Mouse (Mus musculus) embryonic facial prominence, embryonic 10.5 days (tissue): ENCODE data around the gene Apex1. TPM values are rescaled to one million over a fixed set of nuclear protein-coding genes. Genes with fewer than 3 reads are reported as not detected.

ENCODE experiments used
- DNase-seq: peaks from one replicate; pipeline ENCODE4 v3.0.0-alpha.2; 2017; ENCODE audit warnings: low spot score
- H3K27ac ChIP-seq: fragments of 300-500 bp; sonication (generic); replicated peaks from 2 replicates; pipeline ENCODE4 v1.5.1; 2016; ENCODE audit warnings: mild to moderate bottlenecking
- H3K27me3 ChIP-seq: fragments of 300-500 bp; sonication (generic); replicated peaks from 2 replicates; pipeline ENCODE4 v1.6.1; 2016; ENCODE audit warnings: low read depth, mild to moderate bottlenecking; ENCODE audit not compliant: poor library complexity, severe bottlenecking
- H3K36me3 ChIP-seq: fragments of 300-500 bp; sonication (generic); replicated peaks from 2 replicates; pipeline ENCODE4 v1.6.1; 2016; ENCODE audit warnings: mild to moderate bottlenecking, moderate library complexity
- H3K4me1 ChIP-seq: fragments of 300-500 bp; sonication (generic); 2 replicates; pipeline ENCODE4 v1.6.1; 2016
- H3K4me3 ChIP-seq: fragments of 300-500 bp; sonication (generic); 2 replicates; pipeline ENCODE4 v1.5.1; 2016; ENCODE audit warnings: mild to moderate bottlenecking, moderate library complexity
- H3K9me3 ChIP-seq: fragments of 300-500 bp; sonication (generic); 2 replicates; pipeline ENCODE4 v1.6.1; 2016; ENCODE audit warnings: mild to moderate bottlenecking
- WGBS: fragments of 180-500 bp; shearing (Covaris S2); methylation state at CpG from one replicate; pipeline ENCODE4 v1.1.7; 2016; 5-methylcytosine and 5-hydroxymethylcytosine counted together
- polyA plus RNA-seq: library from polyadenylated mRNA; unstranded; fragments of >200 nt; fragmentation: Nextera tagmentation; extraction: Ambion mirVana; gene quantifications from 2 replicates; pipeline ENCODE4 v1.2.1, GENCODE M21; 2016

The Apex1 gene
- polyA plus RNA-seq, result 548 and 554 TPM in 2 replicates

DNA sequence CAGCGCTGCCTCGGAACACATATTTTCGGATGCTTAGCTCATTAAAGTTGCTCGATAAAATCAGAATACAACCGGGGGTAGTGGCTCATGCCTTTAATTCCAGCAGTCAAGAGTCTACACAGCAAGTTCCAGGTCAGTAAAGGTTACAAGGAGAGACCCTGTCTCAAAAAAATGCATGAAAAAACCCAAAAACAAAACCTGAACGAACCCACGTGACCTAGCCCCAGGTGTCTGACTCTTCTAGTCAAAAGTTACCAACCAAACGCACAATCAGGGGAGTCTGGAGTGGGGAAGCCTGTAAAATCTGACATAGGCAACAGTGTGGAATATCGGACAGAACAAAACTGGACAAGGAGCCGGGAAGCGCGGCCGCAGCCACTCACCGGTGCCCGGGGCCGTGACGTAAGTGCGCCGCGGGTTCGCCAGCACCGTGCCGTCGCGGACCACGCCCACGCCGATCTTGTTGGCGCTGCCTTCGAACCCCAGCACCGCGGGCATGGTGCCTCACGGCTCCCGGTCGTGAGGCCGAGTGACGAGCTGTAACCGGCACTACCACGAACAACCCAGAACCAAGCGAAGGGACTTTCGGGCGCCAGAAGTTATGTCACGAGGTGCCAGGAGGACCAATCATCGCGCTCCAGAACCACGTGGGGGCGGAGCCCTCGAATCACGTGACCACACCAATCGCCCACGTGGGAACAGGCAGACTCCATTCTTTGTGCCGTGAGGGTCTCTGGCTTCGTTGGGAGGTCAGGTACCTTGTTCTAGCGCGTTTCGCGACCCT is at the start of gene Apex1, which contains the start of gene Osgep:
Gene Apex1, plus strand, starts transcription at position 688 of the 784 bp plus-strand sequence.
Gene Osgep, minus strand, starts transcription at position 613 of the 784 bp plus-strand sequence.
- H3K4me1 ChIP-seq, result peaks cover 27% of the 10 kb centered on the region
- H3K27ac ChIP-seq, result peak within 1 kb of the TSS; percentile 96
- peak within 1 kb of the TSS; percentile 90 for H3K4me3 ChIP-seq
- WGBS, result under 1% methylated on average over 57 of the region's 57 CpGs
- peak; percentile 97 for DNase-seq
- no peaks in the 10 kb centered on the region for H3K9me3 ChIP-seq
- H3K27me3 ChIP-seq, result no peaks in the 10 kb centered on the region
- H3K36me3 ChIP-seq, result peaks cover 50% of the 10 kb centered on the region

DNA sequence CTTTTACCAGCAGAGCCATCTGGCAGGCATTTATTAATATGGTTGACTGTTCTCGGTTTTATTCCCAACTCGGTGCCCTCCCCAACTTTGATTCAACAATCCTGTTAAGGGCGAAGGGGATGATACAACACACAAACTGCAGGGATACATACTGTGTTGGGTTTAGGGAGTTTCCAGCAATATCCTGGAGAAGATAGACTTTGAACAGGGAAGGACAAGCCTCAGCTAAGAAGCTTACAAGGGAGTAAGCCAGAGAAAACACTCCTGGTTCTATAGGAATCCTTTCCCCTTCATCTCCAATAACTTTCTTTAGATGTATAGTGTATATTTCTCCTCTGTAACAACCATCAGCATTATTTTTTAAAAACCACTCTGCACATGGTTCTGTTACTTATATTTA is 49.6 kb upstream of the Apex1 start:
- Histone ChIP-seq H3K4me3 (no peak overlapping the region), H3K4me1 (peaks cover 8% of the 10 kb centered on the region), H3K36me3 (no peaks in the 10 kb centered on the region), H3K27ac (no peak overlapping the region), H3K9me3 (no peaks in the 10 kb centered on the region), H3K27me3 (no peaks in the 10 kb centered on the region)
- 91% methylated on average over 3 of the region's 3 CpGs for WGBS
- no peak for DNase-seq

DNA sequence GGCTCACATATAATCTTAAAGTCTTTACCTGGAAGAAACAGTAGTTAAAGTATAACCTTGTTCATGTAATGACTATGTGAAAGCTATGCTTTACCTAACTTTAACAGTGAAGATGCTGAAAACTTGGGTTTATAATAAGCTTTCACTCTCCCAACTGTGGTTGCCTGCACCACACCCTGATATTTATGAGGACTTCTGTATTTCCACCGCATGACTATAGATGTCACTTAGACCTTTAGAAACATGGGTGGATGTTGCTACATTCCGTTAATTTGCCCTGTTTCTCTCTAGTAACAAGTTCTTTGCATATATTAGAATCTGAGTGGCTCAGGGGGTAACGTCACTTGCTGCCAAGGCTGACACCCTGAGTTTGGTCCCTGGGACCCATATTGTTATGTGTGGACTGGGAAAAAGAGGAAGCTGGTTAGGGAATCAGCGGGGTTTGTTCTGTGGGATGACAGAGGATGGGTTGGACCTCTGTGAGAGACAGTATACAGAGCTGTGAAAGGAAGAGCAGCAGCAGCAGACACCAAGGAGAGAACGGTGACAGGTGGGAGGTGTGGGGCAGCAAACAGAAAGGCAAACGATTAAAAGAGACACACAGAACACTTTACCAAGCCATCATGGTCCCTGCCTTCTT is 49.1 kb upstream of the Apex1 start:
- peaks cover 2% of the 10 kb centered on the region for H3K4me1 ChIP-seq
- no peak overlapping the region for H3K27ac ChIP-seq
- no peaks in the 10 kb centered on the region for H3K27me3 ChIP-seq
- no peak overlapping the region for H3K4me3 ChIP-seq
- no peaks in the 10 kb centered on the region for H3K36me3 ChIP-seq
- WGBS, result 83% methylated on average over 6 of the region's 6 CpGs
- no peaks in the 10 kb centered on the region for H3K9me3 ChIP-seq
- no peak for DNase-seq

DNA sequence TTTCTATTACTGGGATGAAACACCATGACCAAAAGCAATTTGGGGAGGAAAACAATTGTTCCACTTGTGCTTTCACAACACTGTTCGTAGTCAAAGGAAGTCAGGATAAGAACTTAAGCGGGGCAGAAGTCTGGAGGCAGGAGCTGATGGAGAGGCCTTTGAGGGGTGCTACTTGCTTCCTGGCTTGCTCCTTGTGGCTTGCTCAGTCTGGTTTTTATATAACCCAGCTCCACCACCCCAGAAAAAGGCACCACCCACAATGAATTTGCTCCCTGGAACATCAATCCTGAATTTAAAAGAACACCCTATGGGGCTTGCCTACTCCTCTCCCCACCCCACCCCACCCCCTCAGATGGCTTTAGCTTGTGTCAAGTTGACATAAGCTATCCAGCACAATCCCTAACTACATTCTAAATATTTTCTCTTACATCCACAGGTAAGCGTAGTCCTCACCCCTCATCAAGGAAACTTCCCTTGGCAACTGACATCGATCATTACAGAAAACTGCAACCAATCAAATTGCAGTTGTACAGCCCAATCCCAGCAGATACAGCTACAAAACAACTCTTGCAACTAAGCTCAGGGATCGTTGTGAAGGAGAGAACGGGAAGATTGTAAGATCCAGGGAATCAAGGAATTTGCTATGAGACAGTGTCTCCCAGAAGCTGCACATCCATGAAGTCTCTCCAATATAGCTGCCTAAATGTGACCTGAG is 48.4 kb upstream of the Apex1 start:
- Histone ChIP-seq H3K4me1 (no peaks in the 10 kb centered on the region), H3K36me3 (no peaks in the 10 kb centered on the region), H3K27ac (no peak overlapping the region), H3K9me3 (no peaks in the 10 kb centered on the region), H3K27me3 (no peaks in the 10 kb centered on the region), H3K4me3 (no peak overlapping the region)
- 89% methylated on average over 6 of the region's 6 CpGs for WGBS
- DNase-seq, result no peak

DNA sequence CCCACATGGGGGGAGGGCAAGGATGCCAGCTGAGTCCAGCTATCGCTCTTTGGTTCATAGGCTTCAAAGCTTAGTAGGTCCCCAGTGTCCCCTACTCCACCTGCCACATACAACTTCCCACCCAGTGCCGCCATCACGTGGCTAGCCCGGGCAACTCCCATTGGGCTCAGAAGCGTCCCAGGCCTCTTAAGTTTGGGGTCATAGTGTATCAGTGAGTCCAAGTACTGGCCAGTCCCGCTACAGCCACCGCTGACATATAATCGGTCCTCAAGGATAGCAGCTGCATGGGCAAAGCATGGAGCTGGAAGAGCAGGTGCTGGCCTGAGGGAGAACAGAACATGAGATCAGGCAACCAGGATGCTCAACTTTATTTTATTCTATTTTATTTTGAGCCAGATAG is 33.1 kb upstream of the Apex1 start:
- no peak overlapping the region for H3K4me3 ChIP-seq
- H3K4me1 ChIP-seq, result peaks cover 6% of the 10 kb centered on the region
- peaks cover 15% of the 10 kb centered on the region for H3K27me3 ChIP-seq
- H3K9me3 ChIP-seq, result no peaks in the 10 kb centered on the region
- no peaks in the 10 kb centered on the region for H3K36me3 ChIP-seq
- H3K27ac ChIP-seq, result no peak overlapping the region
- no peak for DNase-seq
- 94% methylated on average over 8 of the region's 8 CpGs for WGBS

DNA sequence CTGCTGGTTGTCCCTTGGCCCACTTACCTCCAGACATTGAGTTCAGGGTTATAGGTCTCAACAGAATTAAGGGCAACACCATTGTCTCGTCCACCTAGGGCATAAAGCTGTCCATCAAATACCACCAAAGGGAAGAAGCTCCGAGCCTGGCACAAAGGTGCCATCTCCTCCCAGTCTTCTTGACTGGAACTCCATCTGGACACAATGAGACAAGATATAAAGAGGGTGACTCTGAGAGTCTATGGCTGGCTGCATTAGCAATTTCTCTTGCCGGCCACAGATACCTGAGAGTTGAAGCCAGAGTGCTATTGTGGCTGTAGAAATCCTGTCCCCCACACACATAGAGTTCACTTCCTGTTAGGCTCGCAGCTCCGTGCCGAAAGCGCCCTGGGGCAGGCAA is 32.7 kb upstream of the Apex1 start:
- Histone ChIP-seq H3K9me3 (no peaks in the 10 kb centered on the region), H3K4me1 (peaks cover 11% of the 10 kb centered on the region), H3K27me3 (peaks cover 20% of the 10 kb centered on the region), H3K36me3 (no peaks in the 10 kb centered on the region), H3K4me3 (no peak overlapping the region), H3K27ac (no peak overlapping the region)
- WGBS, result 87% methylated on average over 7 of the region's 7 CpGs
- DNase-seq, result no peak

DNA sequence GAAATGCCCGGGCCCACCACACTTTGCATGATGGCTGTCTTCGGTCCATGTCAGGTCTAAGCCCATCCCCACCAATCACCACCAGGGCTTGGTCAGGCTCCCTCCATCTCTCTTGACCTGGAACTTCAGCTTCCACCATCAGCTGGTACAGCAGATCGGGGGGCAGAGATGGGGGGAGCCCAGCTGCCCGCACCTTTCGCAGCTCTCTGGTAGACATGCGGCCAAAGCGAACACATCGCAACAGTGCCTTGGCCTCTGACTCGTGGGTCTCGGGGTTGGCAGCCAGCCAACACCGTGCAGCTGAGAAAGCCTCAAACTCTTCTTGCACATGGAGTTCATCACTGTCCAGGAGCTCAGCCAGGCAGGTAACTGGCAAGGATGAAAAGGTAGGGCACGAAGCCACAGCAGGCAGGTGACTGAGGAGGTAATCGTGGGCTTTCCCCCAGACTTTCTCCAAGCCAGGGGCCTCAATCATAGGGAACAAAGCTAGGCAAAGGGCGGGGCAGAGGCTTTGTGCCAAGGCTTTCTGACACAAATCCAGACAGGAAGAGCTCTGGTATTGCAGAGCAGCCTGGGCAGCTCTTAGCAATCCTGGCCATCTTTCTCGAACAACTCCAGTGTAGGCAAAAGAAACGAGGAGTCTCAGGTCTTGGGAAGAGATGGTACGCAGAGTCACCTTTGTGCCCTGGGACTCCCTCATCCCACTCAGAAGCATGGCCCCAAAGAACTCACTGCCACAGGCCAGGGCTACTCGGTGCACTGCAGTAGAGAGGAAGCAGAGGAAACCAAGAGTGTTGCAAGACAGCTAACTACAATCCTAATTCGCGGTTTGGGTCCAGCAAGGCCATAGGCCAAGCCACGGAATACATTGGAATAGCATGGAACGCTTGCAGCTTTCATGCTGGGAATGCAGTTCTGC is 32.0 kb upstream of the Apex1 start:
- peaks cover 27% of the 10 kb centered on the region for H3K27me3 ChIP-seq
- 90% methylated on average over 22 of the region's 22 CpGs for WGBS
- H3K36me3 ChIP-seq, result no peaks in the 10 kb centered on the region
- no peak for DNase-seq
- H3K9me3 ChIP-seq, result no peaks in the 10 kb centered on the region
- no peak overlapping the region for H3K27ac ChIP-seq
- H3K4me3 ChIP-seq, result no peak overlapping the region
- H3K4me1 ChIP-seq, result peaks cover 15% of the 10 kb centered on the region

DNA sequence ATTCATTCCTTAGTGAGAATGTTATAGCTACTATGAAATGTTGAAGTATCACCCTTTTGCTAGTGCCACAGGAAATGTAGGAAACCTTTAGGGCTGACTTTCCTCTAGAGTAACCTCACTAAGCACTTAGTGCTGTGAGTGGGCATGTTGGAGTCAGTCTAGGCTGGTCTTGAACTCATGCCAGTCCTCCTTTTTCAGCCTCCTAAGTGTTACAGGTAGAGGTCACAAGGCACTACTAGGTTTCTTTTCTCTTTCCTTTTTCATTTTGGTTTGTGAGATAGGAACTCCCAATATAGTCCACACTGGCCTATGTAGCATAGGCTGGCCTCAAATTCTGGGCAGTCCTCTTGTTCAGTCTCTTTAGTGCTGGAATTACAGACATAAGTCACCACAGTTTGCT is 29.4 kb upstream of the Apex1 start:
- H3K27me3 ChIP-seq, result peaks cover 29% of the 10 kb centered on the region
- no peaks in the 10 kb centered on the region for H3K9me3 ChIP-seq
- DNase-seq, result no peak
- no peak overlapping the region for H3K4me3 ChIP-seq
- H3K36me3 ChIP-seq, result no peaks in the 10 kb centered on the region
- H3K4me1 ChIP-seq, result peaks cover 15% of the 10 kb centered on the region
- H3K27ac ChIP-seq, result no peak overlapping the region

DNA sequence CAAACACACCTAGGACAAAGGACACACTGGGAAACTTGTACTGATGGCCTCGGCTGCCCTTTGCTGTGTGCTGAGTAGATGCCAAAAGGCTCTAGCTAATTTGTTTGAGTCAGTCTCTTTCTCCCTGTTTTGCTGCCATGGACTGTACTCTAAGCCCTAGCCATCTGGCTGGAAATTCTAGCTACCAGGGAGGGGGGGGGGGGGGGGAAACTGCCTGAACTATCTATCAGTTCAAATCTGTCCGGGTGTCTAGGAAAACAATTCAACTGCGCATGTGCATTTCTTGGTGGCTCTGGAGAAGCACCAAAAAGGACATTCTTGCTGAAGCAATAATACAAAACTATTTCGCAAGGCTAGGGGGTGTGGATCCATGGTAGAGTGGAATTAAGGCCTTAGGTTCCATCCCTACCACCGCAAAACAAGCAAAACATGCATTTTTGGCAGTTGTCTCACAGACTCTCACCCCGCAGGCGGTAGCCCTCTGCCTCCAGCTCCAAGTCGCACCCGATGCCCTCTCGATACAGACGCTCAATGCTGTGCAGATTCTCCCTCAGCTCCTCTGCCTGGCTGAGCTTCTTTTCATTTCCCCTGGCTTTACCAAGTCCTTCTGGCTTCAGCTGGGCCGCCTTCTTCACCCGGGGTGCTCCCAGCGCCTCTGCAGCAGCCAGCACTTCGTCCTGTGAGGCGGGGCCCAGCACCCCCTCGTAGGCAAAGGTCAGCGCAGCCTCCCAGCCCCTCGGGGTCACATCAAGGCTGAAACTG is 28.6 kb upstream of the Apex1 start:
- Histone ChIP-seq H3K36me3 (no peaks in the 10 kb centered on the region), H3K4me3 (peak overlapping the region; percentile 61), H3K4me1 (peaks cover 15% of the 10 kb centered on the region), H3K27me3 (peaks cover 29% of the 10 kb centered on the region), H3K9me3 (no peaks in the 10 kb centered on the region), H3K27ac (peak overlapping the region; percentile 65)
- 15% methylated on average over 19 of the region's 19 CpGs for WGBS
- DNase-seq, result peak; percentile 29

DNA sequence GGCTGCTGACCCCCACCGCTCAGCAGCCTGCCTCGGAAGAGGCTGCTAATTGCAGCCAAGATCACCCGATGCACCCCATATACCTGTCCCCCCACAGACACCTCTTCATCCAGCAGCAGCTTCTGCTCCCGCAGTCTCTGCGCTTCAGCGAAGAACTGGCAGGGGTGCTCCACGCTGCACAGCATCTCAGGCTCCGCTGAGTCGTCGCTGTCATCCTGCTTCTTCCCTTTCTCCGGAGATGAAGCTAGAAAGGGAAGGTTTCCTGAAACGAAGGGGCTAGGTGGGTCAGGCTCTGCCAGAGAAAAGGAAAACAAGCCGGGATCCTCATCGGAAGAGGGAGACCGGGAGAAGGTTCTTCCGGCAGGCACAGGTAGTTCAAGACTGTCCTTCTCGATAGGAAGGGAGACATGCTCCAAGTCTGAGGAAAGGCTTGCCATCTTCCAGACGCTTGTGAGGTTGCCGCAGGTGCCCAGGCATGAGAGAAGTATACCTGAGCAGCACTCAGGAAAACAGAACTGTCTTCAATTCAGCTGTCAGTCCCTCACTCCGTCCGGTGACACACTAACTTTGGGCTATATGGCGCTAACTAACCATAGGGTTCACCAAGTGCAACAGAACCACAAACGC is 27.9 kb upstream of the Apex1 start:
- no peak for DNase-seq
- Histone ChIP-seq H3K4me1 (peaks cover 15% of the 10 kb centered on the region), H3K4me3 (peak overlapping the region; percentile 61), H3K36me3 (no peaks in the 10 kb centered on the region), H3K27ac (peak overlapping the region; percentile 65), H3K27me3 (peaks cover 29% of the 10 kb centered on the region), H3K9me3 (no peaks in the 10 kb centered on the region)
- WGBS, result 12% methylated on average over 23 of the region's 23 CpGs

DNA sequence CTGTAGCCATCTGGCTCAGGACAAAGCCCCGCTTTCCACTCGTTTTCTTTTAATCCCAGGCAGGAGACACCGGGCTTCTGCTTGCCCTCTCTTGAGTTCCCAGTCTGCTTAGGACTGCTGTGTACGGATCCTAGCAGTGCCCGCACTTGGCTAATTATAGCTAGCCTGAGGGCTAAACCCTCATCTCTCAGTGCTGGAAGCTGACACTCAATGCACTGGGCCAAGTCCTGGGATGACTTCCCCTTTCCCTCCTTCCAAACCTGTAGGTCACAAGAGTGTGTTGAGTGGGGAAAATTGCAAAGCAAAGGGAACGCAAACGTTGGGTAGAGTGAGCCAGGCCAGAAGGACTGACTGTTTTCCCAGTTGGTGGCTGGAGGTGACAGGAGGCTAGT is 27.4 kb upstream of the Apex1 start, which contains the start of gene Klhl33:
Gene Klhl33, minus strand, starts transcription at position 134 of the 392 bp plus-strand sequence.
- DNase-seq, result peak; percentile 14
- H3K27ac ChIP-seq, result peak within 1 kb of the TSS; percentile 65
- peaks cover 15% of the 10 kb centered on the region for H3K4me1 ChIP-seq
- WGBS, result 34% methylated on average over 7 of the region's 7 CpGs
- H3K4me3 ChIP-seq, result peak within 1 kb of the TSS; percentile 61
- H3K27me3 ChIP-seq, result peaks cover 29% of the 10 kb centered on the region
- H3K36me3 ChIP-seq, result no peaks in the 10 kb centered on the region
- H3K9me3 ChIP-seq, result no peaks in the 10 kb centered on the region
